Mouse (Mus musculus): ENCODE data around the gene Gvin1.
"Not testable (repeated sequence)": the region's sequence is repeated elsewhere in the genome, so short reads cannot be mapped to it uniquely, and the experiment has no call there.

Gvin1 gene

DNA sequence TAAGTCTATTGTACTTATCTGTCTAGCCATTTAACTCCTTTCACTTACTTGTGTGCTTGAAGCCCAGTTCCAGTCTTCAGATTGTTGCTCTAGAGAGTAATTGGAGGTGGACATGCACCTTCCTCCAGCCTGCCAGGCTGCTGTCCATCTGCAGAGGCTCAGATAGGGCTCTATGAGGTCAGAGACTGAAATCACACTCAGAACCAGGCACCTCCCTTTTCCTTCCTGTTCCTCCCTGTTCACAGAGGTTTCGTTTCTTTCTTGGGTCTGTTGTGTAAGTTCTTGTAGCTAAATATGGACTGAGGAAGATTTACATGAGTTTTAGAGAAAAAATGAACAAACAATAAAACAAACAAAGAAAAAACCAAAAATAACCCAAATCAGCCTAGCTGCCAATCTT lies at the start of gene Gvin1:
TSS of gene Gvin1 (minus strand) at position 150 of the 400 bp plus-strand sequence.
- DNase-seq = peak in 1 of 2 experiments; percentile 3

DNA sequence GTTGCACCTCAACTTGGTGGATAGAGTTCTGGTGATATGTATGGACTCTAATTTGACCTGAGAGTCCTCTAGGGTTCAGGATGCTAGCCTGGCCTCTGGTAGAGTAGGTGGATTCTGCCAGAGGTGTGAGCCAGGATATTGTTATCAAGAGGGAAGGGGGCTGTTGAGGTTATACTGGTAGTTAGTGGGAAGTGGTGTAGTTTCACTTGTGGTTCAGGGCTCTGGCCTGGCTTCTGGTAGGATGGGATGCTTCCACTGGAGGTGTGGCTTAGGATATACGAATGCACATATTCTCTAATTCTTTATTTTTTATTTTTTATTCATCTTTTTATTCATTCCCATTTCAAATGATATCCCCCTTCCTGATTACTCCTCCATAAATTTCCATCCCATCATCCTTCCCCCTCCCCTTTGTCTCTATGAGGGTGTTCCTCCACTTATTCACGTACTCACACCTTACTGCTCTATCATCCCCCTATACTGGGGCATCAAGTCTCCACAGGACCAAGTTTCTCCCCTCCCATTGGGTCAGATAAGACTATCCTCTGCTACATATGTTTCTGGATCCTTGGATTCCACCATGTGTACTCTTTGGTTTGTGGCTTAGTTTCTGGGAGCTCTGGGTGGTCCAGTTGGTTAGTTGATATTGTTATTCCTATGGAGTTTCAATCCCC lies 36.9 kb upstream of the Gvin1 start:
- DNase-seq = no peak

DNA sequence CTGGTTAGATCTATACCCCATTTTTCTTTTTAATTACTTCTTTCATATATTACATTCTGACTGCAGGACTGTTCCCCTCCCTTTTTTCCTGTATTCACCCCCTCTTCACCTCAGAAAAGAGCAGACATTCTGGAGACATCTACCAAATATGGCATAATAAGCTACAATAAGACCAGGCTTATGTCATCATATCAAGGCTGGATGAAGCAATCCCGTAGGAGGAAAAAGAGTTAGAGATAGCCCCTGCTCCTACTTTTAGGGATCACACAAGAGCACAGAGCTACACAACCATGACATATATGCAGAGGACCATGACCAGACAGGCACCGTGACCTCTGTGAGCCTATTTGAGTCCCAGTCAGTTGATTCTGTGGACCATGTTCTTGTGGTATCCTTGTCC lies 33.8 kb upstream of the Gvin1 start:
- DNase-seq = no peak

DNA sequence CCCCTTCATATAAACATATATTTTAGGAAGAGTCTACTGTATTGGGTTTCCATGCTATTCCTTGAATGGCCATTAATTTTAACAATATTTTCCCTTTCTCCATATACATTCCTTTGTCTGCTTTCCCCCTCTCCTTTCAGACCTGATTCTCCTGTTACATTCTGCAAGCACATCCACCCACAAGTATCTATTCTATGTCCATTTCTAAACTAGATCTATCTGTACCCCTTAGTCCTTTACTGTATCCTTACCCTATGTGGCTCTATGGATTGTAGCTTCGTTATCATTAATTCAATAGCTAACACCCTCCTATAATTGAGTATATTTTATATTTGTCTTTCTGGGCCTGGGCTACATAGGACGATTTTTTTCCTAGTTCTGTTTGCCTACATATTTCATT lies 33.1 kb upstream of the Gvin1 start:
- DNase-seq = no peak

DNA sequence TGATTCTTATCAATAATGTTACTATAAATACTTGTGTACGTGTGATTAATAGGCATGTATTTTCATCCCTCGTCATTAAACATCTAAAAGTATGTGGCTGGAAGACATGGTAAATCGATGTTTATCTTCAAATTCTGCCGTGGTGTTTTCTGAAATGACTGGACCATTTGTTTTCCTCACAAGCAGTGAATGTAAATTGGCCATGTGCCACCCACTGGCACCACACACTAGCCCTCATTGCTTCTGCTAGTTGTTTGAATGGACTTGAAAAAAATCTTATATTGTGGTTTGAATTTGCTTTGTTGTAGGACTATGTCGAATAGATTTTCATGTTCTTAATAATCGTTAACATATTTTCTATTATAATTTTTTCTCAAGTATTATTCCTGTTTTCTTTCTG lies 30.5 kb upstream of the Gvin1 start:
- DNase-seq = no peak

DNA sequence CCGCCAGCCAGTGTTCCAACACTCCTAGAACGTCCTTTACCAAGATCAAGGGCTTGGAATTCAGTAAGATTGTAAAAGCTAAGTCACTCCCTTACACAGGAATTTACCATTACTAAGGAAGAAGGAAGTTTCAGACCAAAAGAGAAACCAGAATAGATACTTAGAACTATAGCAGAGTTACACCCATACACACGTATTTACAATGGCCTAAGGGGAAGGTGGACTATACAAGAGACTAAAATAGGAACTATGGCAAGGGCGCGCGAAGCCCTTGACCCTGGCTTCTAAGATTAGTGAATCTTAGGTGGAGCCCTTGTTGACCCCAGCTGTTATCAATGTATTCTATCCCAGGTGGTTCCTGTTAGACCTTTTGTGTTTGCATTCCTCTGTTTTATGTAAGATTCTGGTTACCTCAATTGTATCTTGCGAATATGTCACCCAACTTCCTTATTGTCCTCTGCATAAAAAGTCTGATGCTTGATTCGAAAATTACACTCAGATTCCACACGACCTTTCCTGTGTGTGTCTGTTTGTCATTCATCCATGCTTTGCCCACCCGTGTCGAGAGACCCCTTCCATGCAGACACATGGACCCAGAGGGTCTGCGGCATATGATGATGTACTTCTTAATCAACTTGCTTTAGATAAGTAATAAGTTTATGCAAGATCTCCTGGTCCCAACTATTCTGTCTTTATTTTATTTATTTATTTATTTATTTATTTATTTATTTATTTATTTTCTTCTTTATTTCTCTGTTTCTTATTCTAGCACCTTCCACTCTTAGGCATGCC lies 25.6 kb upstream of the Gvin1 start:
- not testable (repeated sequence) for DNase-seq

DNA sequence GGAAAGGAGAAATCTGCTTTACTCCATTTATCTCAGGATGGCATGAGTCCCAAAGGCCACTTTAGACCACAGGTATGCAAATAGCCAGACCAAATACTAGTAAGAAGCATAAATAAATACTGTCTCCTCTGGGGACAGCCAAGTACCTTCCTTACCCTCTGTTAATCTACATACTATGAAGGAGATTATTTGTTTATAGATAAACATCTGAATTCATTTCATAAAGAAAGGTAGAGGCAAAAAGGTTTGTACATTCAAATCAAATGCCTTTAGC lies 22.0 kb upstream of the Gvin1 start:
- no peak for DNase-seq

DNA sequence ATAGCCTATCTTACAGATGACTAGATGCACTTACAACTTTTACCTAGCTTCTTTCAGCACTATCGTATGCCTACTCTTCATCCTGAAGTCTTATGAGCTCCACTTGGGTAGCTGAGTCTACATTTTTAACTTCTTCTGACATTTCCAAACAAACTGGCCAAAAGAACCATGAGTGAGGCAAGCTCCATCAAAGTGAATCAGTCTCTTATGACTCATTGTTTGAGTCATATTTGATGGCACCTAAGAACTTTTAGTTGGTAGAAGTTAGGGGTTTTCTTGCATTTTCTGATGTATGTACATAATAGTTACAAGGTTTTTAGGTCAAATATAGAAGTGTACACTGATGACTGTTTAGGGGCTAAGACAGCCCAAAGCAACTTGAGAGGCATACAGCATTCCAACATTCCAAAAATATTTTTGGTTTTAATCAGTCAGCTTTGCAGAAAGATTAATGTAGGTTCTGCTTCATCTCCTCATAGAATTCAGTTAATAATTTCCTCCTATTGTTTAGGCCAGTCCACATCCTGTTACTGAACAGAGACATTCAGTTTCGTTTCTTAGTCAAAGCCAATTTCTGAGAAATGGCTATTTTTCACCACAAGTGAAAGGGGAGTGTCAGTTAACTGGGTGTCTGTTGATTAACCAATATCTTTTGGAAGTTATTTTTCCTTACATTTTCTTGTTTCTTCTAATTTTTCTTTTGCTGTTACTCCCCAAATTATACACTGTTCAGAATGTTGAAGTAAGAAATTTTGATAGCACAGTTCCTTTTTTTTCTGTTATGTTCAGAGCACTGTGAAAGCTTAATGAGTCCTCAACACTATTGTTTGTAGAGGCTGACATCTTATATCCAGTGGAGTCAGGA lies 21.4 kb upstream of the Gvin1 start:
- no peak for DNase-seq

DNA sequence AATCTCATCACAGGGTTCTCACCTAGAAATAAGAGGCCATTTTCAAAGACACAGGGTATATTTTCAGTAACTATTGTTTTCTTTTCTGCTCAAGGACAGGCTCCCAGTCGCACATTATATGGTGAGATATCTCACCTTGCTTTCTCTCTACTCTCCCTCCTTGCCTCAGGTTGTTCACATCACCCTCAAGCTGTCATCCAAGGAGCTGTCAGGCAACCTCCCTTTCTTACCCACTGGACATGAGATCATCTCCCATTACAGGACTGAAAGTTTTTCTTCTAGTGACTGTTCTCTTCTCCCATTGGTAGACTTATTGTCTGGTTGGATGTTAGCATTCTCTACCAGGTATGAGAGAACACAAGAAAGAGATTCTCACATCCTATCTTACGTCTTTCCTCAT lies 20.5 kb upstream of the Gvin1 start:
- no peak for DNase-seq

DNA sequence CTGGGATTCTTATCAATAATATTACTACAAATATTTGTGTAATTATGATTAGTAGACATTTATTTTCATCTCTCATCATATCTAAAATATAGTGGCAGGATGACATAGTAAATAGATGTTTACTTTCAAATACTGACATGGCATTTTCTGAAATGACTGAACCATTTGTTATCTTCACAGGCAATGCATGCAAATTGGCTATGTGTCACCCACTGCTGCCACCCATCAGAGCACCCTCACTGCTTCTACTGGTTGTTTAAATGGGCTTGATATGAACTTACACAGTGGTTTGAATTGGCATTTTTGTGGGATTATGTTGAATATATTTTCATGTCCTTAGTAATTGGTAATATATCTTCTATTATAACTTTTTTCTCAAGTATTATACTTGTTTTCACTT lies 784 bp upstream of the Gvin1 start:
- DNase-seq = not testable (repeated sequence)

DNA sequence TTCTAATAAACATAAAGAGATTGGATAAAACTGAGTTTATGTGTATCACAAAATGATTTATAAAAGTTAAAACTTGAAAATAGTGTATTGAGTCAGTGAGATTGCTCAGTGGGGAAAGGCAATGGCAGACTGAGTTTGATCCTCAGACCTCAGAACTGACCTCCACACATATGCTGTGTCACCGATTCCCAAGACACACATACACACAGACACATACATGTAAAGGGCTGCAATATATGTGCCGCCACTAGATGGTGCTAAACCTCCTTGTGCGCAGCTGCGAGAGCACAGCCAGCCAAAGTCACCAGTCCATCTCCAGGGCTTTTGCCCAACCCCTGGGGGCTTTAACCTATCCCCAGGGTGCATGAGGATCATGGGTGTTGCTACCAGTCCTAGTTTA lies 1.4 kb downstream of the Gvin1 start:
- DNase-seq = not testable (repeated sequence)

DNA sequence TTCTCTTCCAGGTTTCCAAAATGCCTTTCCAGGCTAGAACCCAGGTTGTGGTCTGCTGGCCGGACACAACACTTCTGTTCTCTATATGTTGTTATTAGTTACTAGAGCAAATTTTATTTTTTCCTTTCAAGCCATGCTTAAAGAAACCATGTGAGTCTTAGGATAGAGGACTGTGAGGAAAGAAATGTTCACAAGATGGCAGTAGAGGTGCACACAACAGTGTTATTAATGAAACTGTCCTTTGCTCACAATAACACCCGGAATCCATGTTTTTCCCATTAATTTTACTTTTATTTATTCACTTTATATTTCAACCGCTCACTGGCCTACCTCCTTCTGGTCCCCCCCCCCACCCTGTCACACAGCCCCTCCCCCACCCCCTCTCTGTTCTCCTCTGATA lies 8.5 kb downstream of the Gvin1 start:
- DNase-seq = not testable (repeated sequence)

DNA sequence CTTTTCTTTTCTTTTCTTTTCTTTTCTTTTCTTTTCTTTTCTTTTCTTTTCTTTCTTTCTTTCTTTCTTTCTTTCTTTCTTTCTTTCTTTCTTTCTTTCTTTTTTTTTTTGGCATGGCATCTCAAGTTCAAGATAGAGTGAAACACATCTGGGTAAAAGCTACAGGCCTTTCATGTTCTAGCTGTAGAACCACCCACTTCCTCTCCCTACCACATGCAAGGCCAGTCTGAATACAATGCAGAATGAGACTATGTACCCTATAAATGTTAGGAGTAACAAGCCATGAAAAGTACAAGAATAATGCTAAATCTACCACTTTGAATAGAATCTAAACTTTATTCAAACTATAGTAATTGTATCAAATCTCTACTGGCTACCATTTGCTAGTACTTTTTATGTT lies 38.1 kb downstream of the Gvin1 start:
- not testable (repeated sequence) for DNase-seq

DNA sequence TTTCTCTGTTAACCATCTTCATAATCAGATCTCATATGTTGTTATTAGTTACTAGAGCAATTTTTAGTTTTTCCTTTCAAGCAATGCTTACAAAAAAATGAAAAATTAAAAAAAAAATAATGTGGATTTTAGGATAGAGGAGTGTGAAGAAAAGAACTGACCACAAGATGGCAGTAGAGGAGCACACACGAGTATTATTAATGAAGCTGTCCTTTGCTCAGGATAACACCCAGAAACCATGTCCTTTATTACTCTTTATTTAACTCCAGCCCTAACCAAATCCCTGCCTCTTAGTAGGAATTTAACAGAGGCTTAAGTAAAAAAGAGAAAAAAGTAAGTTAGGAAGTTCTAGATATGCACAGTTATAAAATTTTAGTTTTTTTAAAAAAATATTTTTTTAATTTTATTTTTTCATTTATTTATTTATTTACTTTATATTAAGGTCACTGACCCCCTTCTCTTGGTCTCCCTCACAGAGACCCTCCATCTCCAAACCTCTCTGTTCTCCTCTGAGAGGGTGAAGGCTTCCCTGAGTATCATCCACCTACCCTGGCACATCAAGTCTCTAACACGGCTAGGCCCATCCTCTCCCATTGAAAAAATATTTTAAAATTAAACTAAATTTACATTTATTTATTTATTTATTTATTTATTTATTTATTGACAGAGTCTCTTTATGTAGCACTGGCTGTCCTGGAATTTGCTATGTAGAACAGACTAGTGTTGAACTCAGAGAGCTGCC lies 69.9 kb downstream of the Gvin1 start:
- not testable (repeated sequence) for DNase-seq

DNA sequence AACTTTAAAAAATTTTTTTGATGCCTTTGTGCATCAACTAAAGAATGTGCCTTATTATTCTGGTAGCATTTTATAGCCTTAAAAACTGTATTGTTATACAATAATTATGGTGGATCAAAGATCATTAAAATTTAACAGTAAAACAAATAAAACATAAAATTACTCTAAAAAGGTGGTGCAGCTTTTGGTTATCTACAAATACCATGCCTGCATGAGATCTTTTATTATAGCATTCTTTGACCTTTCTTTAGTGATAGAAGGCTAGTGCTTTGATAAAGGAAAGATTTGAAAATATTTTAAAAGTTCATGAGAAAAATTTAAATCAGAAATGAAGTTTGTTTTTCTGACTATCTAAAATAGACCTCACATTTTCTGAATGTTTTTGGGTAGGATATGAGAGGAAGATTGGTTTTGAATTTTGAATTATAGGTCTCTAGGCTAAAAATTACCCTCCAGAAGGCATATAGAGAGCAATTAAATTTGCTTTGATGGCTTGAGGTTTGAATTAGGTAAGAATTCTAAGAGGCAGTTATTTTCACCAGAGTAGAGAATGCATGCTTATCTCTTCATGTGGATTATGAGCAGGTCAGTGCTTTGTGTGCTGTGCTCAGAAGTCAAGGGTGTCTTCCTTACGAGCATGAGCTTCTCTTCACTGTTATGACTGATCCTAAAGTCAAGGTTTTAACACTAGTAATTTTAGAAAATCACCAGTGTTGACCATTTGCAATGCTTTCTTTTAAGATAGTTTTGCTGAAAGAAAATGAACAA lies 73.8 kb downstream of the Gvin1 start:
- DNase-seq = not testable (repeated sequence)

DNA sequence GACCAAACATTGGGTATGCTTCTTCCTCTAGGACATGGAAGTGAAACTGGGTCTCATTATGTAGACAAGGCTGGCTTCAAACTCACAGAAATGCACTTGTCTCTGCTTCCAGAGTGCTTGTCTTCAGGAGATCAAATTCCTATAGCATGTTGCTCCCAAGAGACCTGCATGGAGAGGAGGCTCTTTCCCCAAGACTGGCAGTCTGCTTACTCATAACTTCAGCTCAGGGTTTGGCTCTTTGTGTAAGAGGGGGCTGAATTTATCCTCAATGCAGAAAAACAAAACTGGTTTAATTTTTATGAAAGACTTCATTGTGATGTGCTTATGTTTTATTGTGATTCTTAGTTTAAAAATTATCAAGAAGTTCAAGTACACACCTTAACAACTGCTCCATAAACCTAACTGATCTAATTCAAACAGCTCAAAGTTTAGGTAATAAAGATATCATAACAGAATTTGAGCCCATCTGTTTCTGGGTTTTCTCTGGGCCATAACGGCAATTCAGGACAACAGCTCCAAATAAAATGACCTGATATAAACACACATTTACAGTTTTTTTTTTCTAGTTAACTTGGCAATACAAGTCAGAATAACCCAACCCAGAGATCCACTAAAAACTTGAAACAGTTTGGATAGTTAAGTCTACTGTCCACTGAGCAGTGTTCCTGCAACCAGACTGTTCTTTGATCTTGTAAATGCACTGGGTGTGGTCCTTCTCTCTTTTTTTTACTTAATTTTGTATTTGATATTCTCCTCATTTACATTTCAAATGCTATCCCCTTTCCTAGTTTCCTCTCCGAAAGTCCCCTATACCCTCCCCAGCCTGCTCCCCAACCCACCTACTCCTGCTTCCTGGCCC lies 97.8 kb downstream of the Gvin1 start:
- DNase-seq = not testable (repeated sequence)
